ENCODE assay signal across 23 mouse cellular contexts in the genomic region with DNA sequence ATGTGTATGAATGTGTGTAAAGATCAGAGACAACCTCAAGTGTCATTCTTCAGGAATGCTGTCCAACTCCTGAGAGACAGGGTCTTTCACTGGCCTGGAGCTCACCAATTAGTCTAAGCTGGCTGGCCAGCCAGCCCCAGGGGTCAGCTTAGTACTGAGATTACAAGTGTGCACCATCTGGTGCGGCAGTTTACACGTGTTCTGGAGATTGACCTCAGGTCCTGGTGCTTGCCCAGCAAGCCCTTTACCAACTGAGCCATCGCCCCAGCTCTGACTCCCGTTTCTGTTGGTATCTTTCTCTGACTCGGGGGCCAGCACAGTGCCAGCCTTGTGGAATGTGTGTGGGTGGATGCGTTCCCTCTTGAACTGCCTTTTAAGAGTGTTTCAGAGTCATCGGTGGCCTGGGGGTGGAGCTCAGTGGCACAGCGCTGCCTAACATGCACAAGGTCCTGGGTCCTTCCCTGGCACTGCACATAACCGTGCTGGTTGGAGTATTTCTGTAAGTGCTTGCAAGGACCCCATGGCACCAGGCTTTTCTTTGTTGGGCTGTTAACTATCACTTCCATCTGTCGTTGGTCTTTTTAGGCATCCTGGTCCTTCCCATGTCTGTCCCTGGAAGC. TPM values are rescaled to one million over a fixed set of nuclear protein-coding genes. Genes with fewer than 3 reads are reported as not detected.
A peak's percentile ranks its signal among the peaks of the same experiment; 100 is the strongest.
DNase-seq lines count a peak whose midpoint lies in the region.
"Had no signal": no experiment of that assay in that cellular context is flagged by ENCODE, and none has a peak within 500 bp of the region (broad histone marks: within the 10 kb centered on the region; RNA-seq: fewer than 3 reads in every experiment).

No protein-coding gene starts in this region.

- DNase-seq in adrenal gland, postnatal 25 days, result peak; percentile 7
- DNase-seq in adrenal gland, adult 8-10 months, result no peak
- peak; percentile 11 to 37 for DNase-seq in kidney, postnatal 4 days
- DNase-seq in kidney, adult 8-10 months, result no peak
- peak; percentile 33 for DNase-seq in Muller cell, postnatal 12 days (ENCODE audit: inconsistent ontology term)
- peak; percentile 29 for DNase-seq in mesoderm, embryonic 11.5 days (ENCODE audit: low read depth, low spot score)
- DNase-seq in urinary bladder, adult 2 months (ENCODE audit: low spot score), result no peak
- no peak for DNase-seq in layer of hippocampus, adult 9-10 months (ENCODE audit: low spot score)
- DNase-seq: cerebellum, adult 8-10 months; forebrain, postnatal 0 days; gastrocnemius, adult 2 months; heart, postnatal 10 days; kidney, adult 9 months; kidney, postnatal 25 days; lung, postnatal 14 days; spleen, adult 18-20 months; thymus, postnatal 36 days had no signal

RNA-seq across cellular contexts. Expression of gene Sox1, which starts 40.6 kb away (rescaled TPM):
- not detected in 2 replicates for total RNA-seq in adrenal gland, postnatal 25 days (2021)
- not detected for total RNA-seq in adrenal gland, adult 8-10 months (2022)
- not detected in 2 replicates for polyA plus RNA-seq in urinary bladder, adult 2 months (2012; rRNA removed)
- total RNA-seq: gastrocnemius, adult 2 months; heart, postnatal 10 days; monocyte, adult 5-6 weeks had no signal
- polyA plus RNA-seq: G1E; gonadal fat pad, adult 2 months; intestine, embryonic 14.5 days; limb, embryonic 15.5 days; liver, embryonic 15.5 days had no signal

Comparison
In these comparisons a context has a peak if more than half of its experiments do, and no peak if none do; other contexts are left out.
1. DNase-seq: peak in adrenal gland, postnatal 25 days (single experiment), kidney, postnatal 4 days (2 of 2), Muller cell, postnatal 12 days (single experiment) and mesoderm, embryonic 11.5 days (single experiment); none in adrenal gland, adult 8-10 months (single experiment), kidney, adult 8-10 months (0 of 2), urinary bladder, adult 2 months (single experiment) and layer of hippocampus, adult 9-10 months (single experiment).